Mouse (Mus musculus) spleen, adult 18-20 months (tissue): ENCODE measurements around the gene Srsf5.
"Not testable (repeated sequence)": the region's sequence is repeated elsewhere in the genome, so short reads cannot be mapped to it uniquely, and the experiment has no call there.

ENCODE experiments used
- DNase-seq, 2 experiments: peaks; one replicate each; pipeline ENCODE4 v3.0.0; 2022; ENCODE audit warnings: mixed read lengths in 2 of 2

Gene Srsf5

GRCm38 (mm10) chr12:80945334-80945995, at the start of gene Srsf5:
Srsf5 (plus strand) TSS chr12:80945504.
- peak; percentile 97 to 99 for DNase-seq

- no peak for DNase-seq
These were observed 35.7 kb upstream of the Srsf5 start for GRCm38 (mm10) chr12:80909631-80910030.

DNA sequence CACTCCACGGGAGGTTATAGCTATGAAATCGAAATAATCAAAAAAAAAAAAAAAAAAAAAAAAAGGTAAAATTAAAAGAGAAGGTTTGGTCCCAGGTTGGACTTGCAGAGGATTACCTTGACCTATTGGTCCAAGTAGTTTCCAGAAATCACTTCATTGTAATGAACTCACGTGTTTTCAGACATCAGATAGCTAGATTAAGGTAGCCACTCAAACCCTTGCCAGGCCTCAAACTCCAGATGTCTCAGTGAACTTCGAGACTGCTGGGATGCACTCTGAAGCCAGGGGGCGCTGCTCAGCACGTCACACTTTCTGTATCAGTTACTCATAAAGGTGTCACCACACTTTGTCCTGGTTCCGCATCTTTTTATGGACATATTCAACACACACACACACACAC, 27.5 kb upstream of the Srsf5 start:
- DNase-seq: peak; percentile 27 to 52

GRCm38 (mm10) chr12:80921301-80921700, 24.0 kb upstream of the Srsf5 start:
- no peak for DNase-seq

GRCm38 (mm10) chr12:80922869-80923268, 22.4 kb upstream of the Srsf5 start:
- no peak for DNase-seq

DNA sequence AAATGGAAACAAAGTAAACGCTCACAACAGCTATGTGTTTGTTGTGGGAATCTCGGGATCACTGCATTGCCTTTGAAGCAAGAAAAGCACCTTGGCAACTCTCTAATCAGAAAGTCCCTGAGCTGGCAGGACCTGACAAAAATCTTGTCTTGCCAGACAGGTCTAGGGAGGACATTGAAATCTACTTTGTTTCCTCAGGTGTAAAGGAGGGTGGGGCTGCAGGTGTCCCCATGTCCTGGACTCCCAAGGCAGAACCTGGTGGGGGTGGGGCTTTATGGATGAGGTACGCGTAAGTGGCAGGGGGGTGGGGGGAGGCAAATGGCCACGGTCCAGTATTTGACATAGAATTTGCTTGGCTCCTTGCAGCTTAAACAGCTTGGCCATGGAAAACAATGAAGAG, 21.7 kb upstream of the Srsf5 start:
- no peak for DNase-seq

GRCm38 (mm10) chr12:80924205-80924604, 21.1 kb upstream of the Srsf5 start:
- no peak for DNase-seq

- no peak for DNase-seq
These were observed 19.4 kb upstream of the Srsf5 start for GRCm38 (mm10) chr12:80925919-80926318.

DNA sequence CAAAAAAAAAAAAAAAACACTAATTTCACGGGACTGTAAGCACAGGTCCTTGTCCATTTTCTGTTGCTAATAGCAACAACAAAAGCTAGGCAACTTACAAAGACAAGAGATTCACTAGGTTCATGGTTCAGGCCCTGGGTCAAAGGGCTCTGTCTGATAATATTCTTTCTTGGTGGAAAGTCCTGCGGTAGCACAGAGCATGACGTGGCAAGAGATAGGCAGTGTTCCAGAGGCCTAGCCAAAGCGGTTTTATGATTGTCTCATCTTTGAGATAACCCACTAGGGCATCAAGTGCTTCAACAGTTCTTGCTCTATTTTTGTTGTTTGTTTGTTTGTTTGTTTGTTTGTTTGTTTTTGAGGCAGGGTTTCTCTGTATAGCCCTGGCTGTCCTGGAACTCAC, 18.8 kb upstream of the Srsf5 start:
- DNase-seq: no peak

DNA sequence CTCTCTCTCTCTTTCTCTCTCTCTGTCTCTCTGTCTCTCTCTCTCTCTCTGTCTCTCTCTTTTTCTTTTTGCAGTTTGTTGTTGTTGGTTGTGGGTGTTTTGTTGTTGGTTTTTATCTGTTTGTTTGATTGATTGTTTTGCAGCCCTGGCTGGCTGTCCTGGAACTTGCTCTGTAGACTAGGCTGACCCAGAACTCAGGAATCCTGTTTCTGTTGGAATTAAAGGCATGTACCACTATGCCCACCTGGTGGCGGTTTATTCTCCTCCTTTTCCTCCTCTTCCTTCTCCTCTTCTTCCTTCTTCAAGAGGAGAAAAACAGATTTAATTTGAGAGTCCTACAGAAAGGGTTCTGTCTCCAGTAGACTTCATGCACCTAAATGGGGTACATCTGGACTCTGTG, 17.8 kb upstream of the Srsf5 start:
- no peak for DNase-seq

- DNase-seq: no peak
These were observed 16.4 kb upstream of the Srsf5 start for GRCm38 (mm10) chr12:80928881-80929280.

- no peak for DNase-seq
These were observed 15.2 kb upstream of the Srsf5 start for GRCm38 (mm10) chr12:80930141-80930540.

DNA sequence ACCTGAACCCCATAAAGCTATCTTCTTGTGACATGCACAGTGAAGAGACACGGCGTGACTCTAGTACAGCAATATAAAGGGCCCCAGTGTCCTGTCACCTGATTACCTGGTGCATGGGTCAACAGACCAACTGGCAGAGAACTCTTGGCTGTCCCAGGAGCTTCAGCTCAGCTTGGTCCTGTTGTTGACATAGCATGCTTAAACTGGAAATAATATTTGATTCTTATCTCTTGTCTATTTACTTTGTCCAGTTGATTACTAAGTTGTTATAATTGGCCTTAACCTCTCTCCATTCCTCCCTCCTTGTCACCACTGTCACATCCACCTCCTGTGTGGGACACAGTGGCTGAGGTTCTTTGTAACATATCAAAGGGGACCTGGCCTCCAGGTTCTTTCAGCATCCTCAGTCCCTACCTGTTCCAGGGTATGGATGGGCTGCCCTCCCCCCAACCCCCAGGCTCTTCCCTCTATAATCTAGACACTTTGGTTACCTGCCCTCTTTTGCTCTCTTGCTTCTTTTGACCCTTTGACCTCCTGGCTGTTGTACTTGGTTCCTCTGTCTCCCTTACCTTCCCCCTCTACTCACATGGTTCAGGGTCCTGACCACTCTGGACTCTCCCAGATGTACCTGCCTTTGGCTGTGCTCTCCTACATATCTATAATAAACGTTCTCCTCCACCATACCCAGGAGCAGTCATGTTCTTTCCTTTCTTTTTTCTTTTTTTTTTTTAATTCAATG, 13.7 kb upstream of the Srsf5 start:
- DNase-seq: no peak

GRCm38 (mm10) chr12:80932865-80933264, 12.4 kb upstream of the Srsf5 start:
- DNase-seq: no peak

GRCm38 (mm10) chr12:80936751-80937150, 8.6 kb upstream of the Srsf5 start:
- DNase-seq: no peak

DNA sequence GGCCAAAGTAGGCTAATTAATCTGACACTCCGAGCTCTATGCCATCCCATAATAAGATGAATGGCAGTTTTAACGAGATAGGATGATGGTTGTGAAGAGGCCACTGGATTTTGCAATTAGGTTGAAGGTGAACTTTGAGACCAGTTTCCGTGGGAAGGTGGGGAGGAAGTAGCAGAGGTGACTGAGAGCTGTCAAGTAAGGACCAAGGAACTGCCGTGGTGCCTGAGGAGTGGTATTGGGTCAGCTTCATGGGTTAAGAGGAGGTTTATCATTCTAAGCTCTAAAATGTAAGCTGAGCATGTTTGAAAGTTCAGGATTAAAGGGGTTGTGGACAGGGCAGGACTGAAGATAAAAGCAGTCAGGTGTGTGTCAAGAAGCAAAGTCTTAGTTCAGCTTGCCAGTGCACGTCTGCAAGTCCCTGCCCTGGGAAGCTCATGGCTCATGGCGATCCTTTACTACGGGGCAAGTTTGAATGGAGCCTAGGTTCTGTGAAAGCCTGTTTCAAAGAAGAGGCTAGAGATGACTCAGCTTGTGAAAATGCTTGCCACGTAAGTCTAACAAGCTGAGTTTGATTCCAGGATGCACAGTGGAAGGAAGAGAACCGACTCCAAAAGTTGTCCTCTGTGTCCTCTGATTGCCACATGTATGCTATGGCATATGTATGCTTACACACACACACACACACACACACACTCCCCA, 7.8 kb upstream of the Srsf5 start:
- DNase-seq: no peak

DNA sequence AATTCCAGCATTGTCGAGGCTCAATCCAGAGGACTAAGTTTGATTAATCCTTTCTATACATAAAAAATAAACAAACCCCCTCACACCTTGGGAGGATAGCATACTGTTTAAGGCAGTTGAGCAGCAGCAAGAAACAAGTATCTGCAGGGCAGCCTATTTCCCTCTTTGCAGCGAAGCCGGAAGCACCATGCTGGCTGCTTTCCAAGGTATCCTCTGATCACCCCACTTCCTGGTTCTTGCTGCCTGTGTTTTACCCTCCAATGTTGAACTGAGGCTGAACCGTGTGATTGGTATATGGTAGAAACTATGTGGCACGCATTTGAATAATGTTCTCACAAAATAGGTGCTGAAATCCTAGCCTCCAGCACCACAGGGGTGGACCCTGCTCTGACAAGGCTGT, 6.7 kb upstream of the Srsf5 start:
- DNase-seq: peak; percentile 58 to 63

- DNase-seq: no peak
These were observed 6.1 kb upstream of the Srsf5 start for GRCm38 (mm10) chr12:80939165-80939564.

DNA sequence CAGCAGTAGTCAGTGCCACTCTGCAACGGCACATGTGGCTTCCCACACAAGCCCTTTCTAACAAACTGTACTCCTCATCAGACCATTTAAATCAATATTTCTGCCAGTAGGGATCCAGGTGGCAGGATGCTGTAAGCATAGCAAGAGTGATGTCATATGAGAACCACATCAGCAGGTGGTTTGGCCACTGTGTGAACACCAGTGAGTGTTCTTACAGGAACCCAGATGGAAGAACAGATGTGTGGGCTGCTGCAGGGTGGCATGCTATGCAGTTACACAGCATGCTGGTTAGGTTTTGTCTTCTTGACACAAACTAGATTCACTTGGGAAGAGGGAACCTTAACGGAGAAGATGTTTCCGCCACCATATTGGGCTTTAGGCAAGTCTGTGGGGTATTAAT, 3.4 kb upstream of the Srsf5 start:
- no peak for DNase-seq

DNA sequence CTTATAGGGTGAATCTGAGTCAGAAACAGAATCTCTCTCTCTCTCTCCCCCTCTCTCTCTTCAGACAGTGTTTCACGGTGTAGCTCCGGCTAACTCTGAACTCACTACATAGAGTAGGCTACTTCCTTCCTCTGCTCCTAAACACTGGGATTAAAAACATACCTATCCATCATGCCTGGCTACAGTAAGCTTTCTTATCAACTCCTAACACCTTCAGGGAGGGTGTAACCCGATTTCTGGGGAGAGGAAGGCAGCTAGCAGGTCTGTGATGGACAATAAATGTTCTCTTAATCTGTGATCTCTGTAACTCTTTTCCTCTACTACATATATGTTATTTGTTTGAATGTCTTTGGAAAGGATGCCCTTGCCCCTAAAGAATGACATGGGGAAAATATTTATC, 1.9 kb upstream of the Srsf5 start:
- no peak for DNase-seq

GRCm38 (mm10) chr12:80944204-80944603, 1.1 kb upstream of the Srsf5 start:
- DNase-seq: no peak

DNA sequence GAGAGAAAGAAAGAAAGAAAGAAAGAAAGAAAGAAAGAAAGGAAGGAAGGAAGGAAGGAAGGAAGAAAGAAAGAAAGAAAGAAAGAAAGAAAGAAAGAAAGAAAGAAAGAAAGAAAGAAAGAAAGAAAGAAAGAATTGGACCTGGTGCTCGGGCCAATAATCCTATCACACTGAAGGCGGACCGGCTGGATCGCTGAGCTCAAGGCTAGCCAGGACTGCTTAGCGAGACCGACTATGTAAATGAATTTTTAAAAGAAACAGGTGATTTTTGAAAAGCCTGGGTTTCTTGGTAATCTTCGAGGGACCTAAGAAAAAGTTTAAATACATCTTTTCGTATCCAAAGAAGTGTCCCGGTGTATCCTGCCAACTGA, 356 bp upstream of the Srsf5 start:
- not testable (repeated sequence) for DNase-seq

DNA sequence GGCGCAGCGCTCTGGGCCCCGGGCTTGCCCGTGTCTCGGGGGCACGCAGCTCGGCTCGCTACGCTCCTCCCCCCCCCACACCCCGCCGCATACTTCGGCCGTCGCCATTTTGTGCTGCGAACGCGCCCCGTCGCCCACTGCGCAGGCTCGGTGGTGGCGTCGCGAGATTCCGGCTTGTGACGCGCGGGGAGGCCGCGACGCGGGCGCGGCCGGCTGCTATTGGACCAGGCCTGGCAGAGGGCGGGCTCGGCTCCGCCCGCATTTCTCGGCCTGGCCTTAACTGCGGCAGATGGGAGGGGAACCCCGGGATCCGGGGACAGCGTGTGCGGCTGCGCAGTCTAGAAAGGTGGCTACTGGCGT, 672 bp downstream of the Srsf5 start:
- DNase-seq: peak; percentile 91 to 94

DNA sequence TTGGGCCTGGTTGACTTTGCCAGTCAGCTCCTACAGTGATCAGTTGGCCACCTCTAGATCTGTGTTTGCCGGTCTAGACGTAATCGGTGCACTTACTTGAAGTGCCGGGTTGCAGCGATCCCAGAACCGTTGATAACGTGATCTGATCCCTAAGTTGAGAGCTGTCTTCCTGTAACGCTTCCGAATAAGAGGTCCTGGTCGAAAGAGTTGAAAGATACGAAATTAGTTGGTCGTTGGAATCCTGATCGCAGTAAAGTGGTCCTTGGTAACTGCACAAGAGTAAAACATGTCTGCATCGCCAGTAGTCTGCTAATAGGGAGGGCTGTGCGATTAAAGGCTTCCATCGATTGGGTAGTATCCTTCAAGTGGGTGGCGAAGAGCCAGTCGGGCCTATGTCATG, 2.9 kb downstream of the Srsf5 start:
- DNase-seq: no peak
